Mouse (Mus musculus): ENCODE results near the gene Pced1b. TPM values are rescaled to one million over a fixed set of nuclear protein-coding genes. Genes with fewer than 3 reads are reported as not detected.

The Pced1b gene
- total RNA-seq (2023) = 15.3 and 18.0 TPM in 2 replicates

GRCm38 (mm10) chr15:97246911-97247790, at the start of gene Pced1b, which contains the start of gene Amigo2:
Gene Pced1b (plus strand): TSS chr15:97247107.
Gene Amigo2 (minus strand): TSS chr15:97247287.

Other genes starting within 250 kb of the Pced1b start
- not detected in 2 replicates for gene Slc38a4, start 191.2 kb upstream of the Pced1b start, total RNA-seq (2023)
- gene Amigo2, start 180 bp downstream of the Pced1b start, total RNA-seq (2023) = 0.38 and 0.50 TPM in 2 replicates